Mouse (Mus musculus) liver, postnatal 0 days (tissue): Measurements from ENCODE around the gene Filip1l. TPM values are rescaled to one million over a fixed set of nuclear protein-coding genes. Genes with fewer than 3 reads are reported as not detected.
A peak's percentile ranks its signal among the peaks of the same experiment; 100 is the strongest.

ENCODE experiments used
- ATAC-seq: fragments of 200-750 bp; cut with Nextera tagmentation; 2 replicates; pipeline ENCODE4 v1.8.0; 2017; ENCODE audit warnings: mild to moderate bottlenecking, moderate library complexity
- DNase-seq: peaks from one replicate; pipeline ENCODE4 v3.0.0-alpha.2; 2016
- H3K27ac ChIP-seq: fragments of 300-500 bp; sonication (generic); 2 replicates; pipeline ENCODE4 v1.5.1; 2014; ENCODE audit warnings: antibody characterized with exemption, moderate library complexity, mild to moderate bottlenecking, low read depth
- H3K27me3 ChIP-seq: fragments of 300-500 bp; sonication (generic); 2 replicates; pipeline ENCODE4 v1.6.1; 2014; ENCODE audit warnings: low read length, control low read depth, mixed read lengths; ENCODE audit not compliant: insufficient read depth
- H3K36me3 ChIP-seq: fragments of 300-500 bp; sonication (generic); replicated peaks from 2 replicates; pipeline ENCODE4 v1.6.1; 2014; ENCODE audit warnings: mild to moderate bottlenecking, control low read depth, low read length, moderate library complexity, mixed read lengths; ENCODE audit not compliant: insufficient read depth
- H3K4me1 ChIP-seq: fragments of 300-500 bp; sonication (generic); 2 replicates; pipeline ENCODE4 v1.6.1; 2014; ENCODE audit warnings: antibody characterized with exemption, mild to moderate bottlenecking, control low read depth; ENCODE audit not compliant: insufficient read depth
- H3K4me2 ChIP-seq: fragments of 300-500 bp; sonication (generic); 2 replicates; pipeline ENCODE4 v1.6.1; 2014; ENCODE audit warnings: low read depth, mild to moderate bottlenecking, low read length, moderate library complexity, mixed read lengths
- H3K4me3 ChIP-seq: fragments of 300-500 bp; sonication (generic); 2 replicates; pipeline ENCODE4 v1.5.1; 2014; ENCODE audit warnings: low read depth, low read length
- H3K9ac ChIP-seq: fragments of 300-500 bp; sonication (generic); replicated peaks from 2 replicates; pipeline ENCODE4 v1.6.1; 2014; ENCODE audit warnings: mild to moderate bottlenecking, moderate library complexity
- H3K9me3 ChIP-seq: fragments of 300-500 bp; sonication (generic); 2 replicates; pipeline ENCODE4 v1.6.1; 2016; ENCODE audit warnings: mild to moderate bottlenecking, control low read depth, low read length, mixed read lengths
- CTCF ChIP-seq: sonication (generic); IDR thresholded peaks from 2 replicates; pipeline ENCODE4 v1.5.1; 2016; ENCODE audit warnings: antibody characterized with exemption, low read depth
- EP300 ChIP-seq: IDR thresholded peaks from 2 replicates; pipeline ENCODE4 v1.6.1; 2016; ENCODE audit warnings: antibody characterized with exemption, low read depth, mild to moderate bottlenecking
- WGBS: fragments of 180-500 bp; shearing (Covaris S2); extraction: QIAGEN DNeasy Blood & Tissue Kit; methylation state at CpG from one replicate; pipeline ENCODE4 v1.1.7; 2014; ENCODE audit not compliant: insufficient replicate concordance; 5-methylcytosine and 5-hydroxymethylcytosine counted together
- polyA plus RNA-seq: library from polyadenylated mRNA; unstranded; fragments of >200 nt; fragmentation: Nextera tagmentation; extraction: Ambion mirVana; gene quantifications from 2 replicates; pipeline ENCODE4 v1.2.1, GENCODE M21; 2015

Filip1l gene
- polyA plus RNA-seq, 1 experiment from 2014 or later, result 6.2 TPM

GRCm38 (mm10) chr16:57482911-57483310 lies 130.0 kb downstream of the Filip1l start:
- 49% methylated on average over 4 of the region's 4 CpGs for WGBS
- Histone ChIP-seq H3K36me3 (no peaks in the 10 kb centered on the region), H3K9me3 (no peaks in the 10 kb centered on the region), H3K4me1 (no peaks in the 10 kb centered on the region; the same call in 1 of the 2 replicates), H3K27me3 (no peaks in the 10 kb centered on the region), H3K4me2 (no peak overlapping the region), H3K27ac (no peak overlapping the region), H3K4me3 (no peak overlapping the region), H3K9ac (no peak overlapping the region)
- no peak for TF ChIP-seq EP300
- TF ChIP-seq CTCF, result no peak
- ATAC-seq, result no peak
- DNase-seq, result no peak

DNA sequence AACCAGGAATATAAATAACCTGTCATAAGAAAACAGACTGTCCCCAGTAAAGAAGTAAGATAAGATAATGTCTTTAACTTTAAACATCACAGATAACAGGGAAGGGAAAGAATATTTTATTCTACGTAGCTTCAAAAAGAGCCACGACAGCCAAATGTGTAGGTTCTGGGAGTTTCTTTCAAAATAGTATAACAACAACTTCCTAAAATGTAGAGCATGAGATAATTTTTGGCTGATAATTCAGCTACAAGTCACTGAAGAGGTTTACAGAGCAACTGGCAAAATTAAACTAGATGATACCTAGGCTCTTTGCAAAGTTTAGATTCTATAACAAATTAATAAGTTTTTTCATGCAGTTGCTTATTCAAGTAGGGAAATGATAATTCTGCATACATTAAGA lies 130.6 kb downstream of the Filip1l start:
- Histone ChIP-seq H3K27ac (no peak overlapping the region), H3K9ac (no peak overlapping the region), H3K4me3 (no peak overlapping the region), H3K4me2 (no peak overlapping the region), H3K27me3 (no peaks in the 10 kb centered on the region), H3K9me3 (no peaks in the 10 kb centered on the region), H3K4me1 (no peaks in the 10 kb centered on the region; the same call in 1 of the 2 replicates), H3K36me3 (no peaks in the 10 kb centered on the region)
- TF ChIP-seq CTCF (no peak), EP300 (no peak)
- ATAC-seq (no peak), DNase-seq (no peak)
- 44% methylated on average over 2 of the region's 2 CpGs for WGBS

- no peaks in the 10 kb centered on the region for H3K9me3 ChIP-seq
- H3K27ac ChIP-seq, result no peak overlapping the region
- H3K4me2 ChIP-seq, result no peak overlapping the region
- H3K36me3 ChIP-seq, result no peaks in the 10 kb centered on the region
- H3K4me3 ChIP-seq, result no peak overlapping the region
- no peak for TF ChIP-seq CTCF
- no peak for TF ChIP-seq EP300
- H3K27me3 ChIP-seq, result no peaks in the 10 kb centered on the region
- H3K4me1 ChIP-seq, result no peaks in the 10 kb centered on the region; the same call in 1 of the 2 replicates
- no peak for ATAC-seq
- no peak for DNase-seq
- WGBS, result 73% methylated on average over 12 of the region's 12 CpGs
- no peak overlapping the region for H3K9ac ChIP-seq
These were observed 131.3 kb downstream of the Filip1l start for GRCm38 (mm10) chr16:57484043-57484795.

DNA sequence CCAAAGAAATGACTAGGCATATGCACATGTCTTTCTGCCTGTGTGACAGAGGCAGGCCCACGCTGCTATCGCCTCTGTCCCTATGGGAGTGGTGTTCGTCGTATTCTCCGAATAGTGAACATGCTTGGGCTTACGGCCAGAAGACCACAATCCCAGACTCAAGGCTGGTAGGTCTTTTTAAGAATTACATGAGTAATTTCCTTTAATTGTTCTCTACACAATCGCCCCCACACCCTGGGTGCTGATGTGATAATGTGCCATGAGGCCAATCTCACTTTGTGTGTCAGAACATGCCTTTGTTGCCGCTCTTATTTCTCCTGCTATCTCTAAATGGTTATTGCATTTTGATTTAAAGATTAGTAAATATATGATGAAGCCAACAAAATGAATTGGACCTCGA lies 132.4 kb downstream of the Filip1l start:
- no peaks in the 10 kb centered on the region for H3K9me3 ChIP-seq
- ATAC-seq, result peak; percentile 25; the same call in 1 of the 2 replicates
- H3K36me3 ChIP-seq, result no peaks in the 10 kb centered on the region
- no peak for DNase-seq
- no peak overlapping the region for H3K4me3 ChIP-seq
- no peaks in the 10 kb centered on the region for H3K27me3 ChIP-seq
- H3K27ac ChIP-seq, result no peak overlapping the region
- no peaks in the 10 kb centered on the region; the same call in 1 of the 2 replicates for H3K4me1 ChIP-seq
- TF ChIP-seq CTCF (no peak), EP300 (no peak)
- H3K9ac ChIP-seq, result no peak overlapping the region
- 80% methylated on average over 9 of the region's 9 CpGs for WGBS
- H3K4me2 ChIP-seq, result no peak overlapping the region

- DNase-seq, result no peak
- no peak overlapping the region for H3K4me2 ChIP-seq
- no peak for TF ChIP-seq CTCF
- TF ChIP-seq EP300, result no peak
- no peaks in the 10 kb centered on the region; the same call in 1 of the 2 replicates for H3K4me1 ChIP-seq
- H3K9me3 ChIP-seq, result no peaks in the 10 kb centered on the region
- 78% methylated on average over 5 of the region's 5 CpGs for WGBS
- ATAC-seq, result no peak
- H3K27ac ChIP-seq, result no peak overlapping the region
- no peaks in the 10 kb centered on the region for H3K27me3 ChIP-seq
- no peak overlapping the region for H3K4me3 ChIP-seq
- no peak overlapping the region for H3K9ac ChIP-seq
- H3K36me3 ChIP-seq, result no peaks in the 10 kb centered on the region
These were observed 133.4 kb downstream of the Filip1l start for GRCm38 (mm10) chr16:57486266-57486665.

GRCm38 (mm10) chr16:57488661-57489060 lies 135.8 kb downstream of the Filip1l start:
- Histone ChIP-seq H3K27ac (no peak overlapping the region), H3K9me3 (no peaks in the 10 kb centered on the region), H3K27me3 (no peaks in the 10 kb centered on the region), H3K4me3 (no peak overlapping the region), H3K36me3 (no peaks in the 10 kb centered on the region), H3K9ac (no peak overlapping the region), H3K4me1 (no peaks in the 10 kb centered on the region), H3K4me2 (no peak overlapping the region)
- ATAC-seq (no peak), DNase-seq (no peak)
- no peak for TF ChIP-seq CTCF
- TF ChIP-seq EP300, result no peak
